Mouse (Mus musculus): Measurements from ENCODE around the gene Dnase1l1.

Dnase1l1 gene

GRCm38 (mm10) chrX:74281732-74282394, at the start of gene Dnase1l1, which contains the start of gene Taz:
TSS of gene Dnase1l1 (minus strand) at chrX:74282337.
TSS of gene Taz (plus strand) at chrX:74281912.
- peak; percentile 87 to 88 for DNase-seq (ENCODE audit: low spot score in 2 of 2)

DNA sequence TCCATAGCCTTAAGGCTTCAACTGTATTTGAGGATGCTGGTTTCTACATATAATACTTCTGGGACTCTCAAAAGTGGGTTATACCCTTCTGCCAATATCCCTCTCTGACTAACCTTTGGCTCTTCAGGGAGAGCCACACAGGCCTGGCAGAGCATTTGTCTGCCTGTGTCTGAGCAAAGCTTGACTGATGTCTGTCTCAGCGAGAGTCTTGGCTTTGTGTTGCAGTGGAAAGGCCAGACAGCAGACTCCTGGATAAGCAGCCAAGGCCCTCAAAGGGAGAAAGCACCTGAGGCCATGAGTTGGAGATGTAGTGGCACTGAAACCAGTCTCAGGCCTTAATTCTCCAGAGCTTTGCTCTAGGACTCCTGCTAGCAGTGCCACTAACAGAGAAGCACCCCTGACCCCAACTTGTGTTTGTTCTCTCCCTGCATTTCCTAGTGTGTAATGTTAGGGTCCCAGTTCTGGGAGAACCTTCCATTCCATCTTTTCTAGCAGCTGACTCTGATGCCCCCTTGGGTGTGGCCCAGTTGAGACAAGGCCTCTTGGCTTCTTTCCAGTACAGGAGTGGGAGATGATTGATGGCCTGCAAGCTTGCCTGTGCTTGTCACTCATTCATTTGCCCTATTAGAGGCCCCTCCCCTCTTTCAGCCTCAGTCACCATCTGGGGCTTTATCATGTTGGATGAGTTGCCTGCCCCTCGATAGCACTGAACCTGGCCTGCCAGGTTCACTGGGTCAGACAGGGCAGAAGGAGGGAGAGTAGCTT, 48.2 kb upstream of the Dnase1l1 start:
- no peak for DNase-seq (ENCODE audit: low spot score in 2 of 2)

GRCm38 (mm10) chrX:74329215-74329671, 47.1 kb upstream of the Dnase1l1 start:
- DNase-seq (ENCODE audit: low spot score in 2 of 2), result no peak

DNA sequence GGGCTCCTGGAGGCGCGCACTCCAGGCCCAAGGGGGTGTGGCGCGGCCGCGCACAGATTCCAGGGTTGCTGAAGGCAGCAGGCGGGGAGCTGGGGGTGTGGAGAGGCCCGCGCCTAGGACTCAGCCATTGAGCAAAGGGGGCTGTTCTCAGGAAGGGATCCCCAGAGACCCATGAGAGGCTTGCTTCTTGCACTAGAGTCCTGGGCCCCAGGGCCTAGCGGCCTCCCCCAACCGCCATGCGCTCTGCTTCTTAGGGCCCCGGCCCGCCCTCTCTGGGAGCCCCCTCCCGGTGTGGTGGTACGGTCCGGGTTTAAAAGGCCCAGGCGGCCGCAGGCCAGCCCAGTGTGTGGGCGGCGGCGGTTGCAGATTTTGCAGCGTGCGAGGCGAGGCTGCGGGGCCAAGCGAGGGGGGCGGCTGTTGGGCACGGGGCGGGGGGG, 46.6 kb upstream of the Dnase1l1 start, which contains the start of gene Plxna3:
Gene Plxna3, plus strand, starts transcription at position 342 of the 437 bp plus-strand sequence.
- peak; percentile 62 to 65 for DNase-seq (ENCODE audit: low spot score in 2 of 2)

- DNase-seq (ENCODE audit: low spot score in 2 of 2), result peak; percentile 87 to 88
These were observed 30.7 kb upstream of the Dnase1l1 start, which contains the start of gene Fam50a for GRCm38 (mm10) chrX:74312540-74313464. TSS of gene Fam50a (plus strand) at chrX:74313033.

GRCm38 (mm10) chrX:74304867-74305700, 22.9 kb upstream of the Dnase1l1 start, which contains the start of gene Gdi1:
TSS of gene Gdi1 (plus strand) at chrX:74304998.
- peak; percentile 59 to 74 for DNase-seq (ENCODE audit: low spot score in 2 of 2)

DNA sequence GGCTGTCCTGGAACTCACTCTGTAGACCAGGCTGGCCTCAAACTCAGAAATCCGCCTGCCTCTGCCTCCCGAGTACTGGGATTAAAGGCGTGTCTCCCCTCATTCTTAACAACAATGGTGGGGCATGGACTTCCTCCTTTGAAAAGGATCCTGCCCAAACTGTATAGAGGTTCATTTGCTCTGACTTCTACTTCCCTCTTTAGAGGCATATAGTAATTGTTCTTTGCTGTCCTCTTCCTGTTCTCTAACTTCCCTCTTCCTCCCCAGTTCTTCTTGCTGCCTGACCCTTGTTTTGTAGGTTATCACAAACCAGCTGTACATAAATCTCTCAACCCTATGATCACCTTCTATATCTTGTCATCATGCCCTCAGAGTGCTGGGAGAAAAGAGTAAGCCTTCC, 17.6 kb upstream of the Dnase1l1 start:
- no peak for DNase-seq (ENCODE audit: low spot score in 2 of 2)

GRCm38 (mm10) chrX:74298348-74298747, 16.2 kb upstream of the Dnase1l1 start:
- no peak for DNase-seq (ENCODE audit: low spot score in 2 of 2)

DNA sequence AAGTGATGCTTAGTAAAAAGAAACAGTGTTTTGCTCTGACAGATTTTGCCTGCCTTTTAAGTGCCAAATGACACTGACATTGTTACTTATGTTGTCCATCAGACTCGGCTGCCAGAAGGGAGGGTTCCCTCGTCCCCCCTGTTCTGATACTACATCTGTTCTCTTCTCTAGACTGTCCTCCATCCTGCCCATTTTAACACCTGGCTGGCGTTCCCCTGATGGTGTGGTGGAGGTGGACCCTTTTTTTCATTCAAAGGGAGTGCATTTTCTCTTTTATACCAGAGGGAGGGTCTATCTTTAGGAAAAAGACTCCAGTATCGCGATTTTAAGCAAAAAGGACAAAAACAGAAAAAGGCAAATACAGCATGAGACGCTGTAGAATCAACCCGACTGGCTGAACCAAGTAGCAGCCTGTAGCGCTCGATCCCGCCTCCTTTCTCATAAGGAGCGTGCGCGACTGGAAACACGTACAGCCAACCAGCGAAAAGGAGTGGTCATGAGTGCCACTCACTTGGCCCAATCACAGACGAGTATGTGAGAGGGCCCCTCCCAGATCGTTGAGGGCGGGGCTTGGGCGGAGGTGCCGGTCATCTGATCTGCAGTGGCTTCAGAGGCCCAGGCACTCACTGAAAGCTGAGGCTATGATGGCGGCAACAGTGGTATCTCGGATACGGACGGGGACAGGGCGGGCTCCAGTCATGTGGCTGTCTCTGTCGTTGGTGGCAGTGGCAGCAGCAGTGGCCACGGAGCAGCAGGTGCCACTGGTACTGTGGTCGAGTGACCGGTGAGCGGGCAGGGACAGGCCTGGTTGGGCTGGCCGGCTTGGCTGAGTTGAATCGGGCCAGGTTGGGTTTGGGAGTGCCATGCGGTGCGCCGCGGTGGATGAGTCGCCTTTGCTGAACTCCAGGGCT, 14.7 kb upstream of the Dnase1l1 start, which contains the start of gene Atp6ap1:
Gene Atp6ap1, plus strand, starts transcription at position 560 of the 911 bp plus-strand sequence.
- peak; percentile 94 to 96 for DNase-seq (ENCODE audit: low spot score in 2 of 2)

DNA sequence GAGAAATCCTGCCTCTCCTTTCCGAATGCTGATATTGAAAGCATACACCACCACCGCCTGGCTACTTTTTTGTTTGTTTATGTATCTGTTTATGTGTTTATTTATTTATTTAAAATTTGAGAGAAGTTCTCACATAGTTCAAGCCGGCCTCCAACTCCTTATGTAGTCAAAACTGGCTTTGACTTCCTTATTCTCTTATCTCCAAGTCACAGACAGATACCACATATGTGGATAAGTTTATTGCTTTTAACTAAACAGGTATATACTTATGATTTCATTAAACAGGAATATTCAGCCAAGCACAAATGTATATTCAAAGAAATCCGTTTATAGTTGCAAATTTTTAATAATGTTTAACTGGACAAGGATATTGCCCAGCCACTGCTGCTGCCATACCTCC, 11.3 kb upstream of the Dnase1l1 start:
- DNase-seq (ENCODE audit: low spot score in 2 of 2), result no peak

DNA sequence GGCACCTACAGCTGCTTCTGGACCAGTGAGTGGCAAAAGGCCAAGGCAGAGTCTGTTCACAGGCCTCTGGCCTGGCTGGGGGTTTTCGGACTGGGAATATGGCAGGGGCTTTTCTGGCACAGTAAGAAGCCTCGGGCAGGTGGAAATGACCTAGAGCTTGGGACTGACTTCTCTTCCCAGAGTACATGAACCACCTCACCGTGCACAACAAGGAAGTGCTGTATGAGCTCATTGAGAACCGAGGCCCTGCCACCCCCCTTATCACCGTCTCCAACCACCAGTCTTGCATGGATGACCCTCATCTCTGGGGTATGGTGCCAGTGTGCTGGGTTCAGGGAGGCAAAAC, 928 bp upstream of the Dnase1l1 start:
- no peak for DNase-seq (ENCODE audit: low spot score in 2 of 2)

DNA sequence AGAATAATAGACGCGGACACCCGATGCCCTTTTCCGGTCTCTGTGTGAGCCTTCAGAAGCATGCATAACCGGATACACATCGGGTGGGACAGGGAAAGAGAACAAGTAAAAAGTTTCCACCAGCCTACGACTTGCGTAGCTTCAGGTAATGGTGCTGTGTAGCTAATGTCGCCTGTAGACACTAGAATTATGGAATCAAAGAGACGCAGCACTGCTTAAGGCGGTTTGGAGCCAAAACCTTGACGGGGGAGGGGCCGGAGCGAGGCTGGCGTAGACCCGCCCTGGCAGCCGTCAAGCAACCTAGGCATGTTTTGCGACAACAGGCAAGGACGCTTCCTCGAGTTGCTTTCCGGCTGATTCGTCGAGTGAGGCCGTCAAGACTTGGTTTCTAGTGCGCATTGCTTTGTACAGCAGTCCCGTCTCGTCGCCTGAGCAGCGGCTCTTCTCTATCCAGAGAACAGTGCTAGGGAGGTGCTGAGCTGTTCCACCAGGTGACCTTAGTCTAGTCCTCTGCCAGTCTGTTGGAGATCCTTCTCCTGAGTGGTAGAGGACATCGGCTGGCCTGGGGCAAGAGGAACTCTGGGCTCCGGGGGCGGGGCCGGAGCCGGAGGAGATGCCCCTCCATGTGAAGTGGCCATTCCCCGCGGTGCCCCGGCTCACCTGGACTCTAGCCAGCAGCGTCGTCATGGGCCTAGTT, 406 bp upstream of the Dnase1l1 start:
- peak; percentile 83 to 89 for DNase-seq (ENCODE audit: low spot score in 2 of 2)

GRCm38 (mm10) chrX:74281041-74281731, 951 bp downstream of the Dnase1l1 start:
- DNase-seq (ENCODE audit: low spot score in 2 of 2), result no peak

GRCm38 (mm10) chrX:74277916-74278315, 4.2 kb downstream of the Dnase1l1 start:
- no peak for DNase-seq (ENCODE audit: low spot score in 2 of 2)

GRCm38 (mm10) chrX:74273422-74274322, 8.5 kb downstream of the Dnase1l1 start:
- no peak for DNase-seq (ENCODE audit: low spot score in 2 of 2)

GRCm38 (mm10) chrX:74270902-74271551, 11.1 kb downstream of the Dnase1l1 start:
- peak; percentile 21 to 23 for DNase-seq (ENCODE audit: low spot score in 2 of 2)

Measured in heart, adult 9 months (tissue).